Mouse (Mus musculus) ES-Bruce4 (cell line): Measurements from ENCODE around the gene Mrnip. TPM values are rescaled to one million over a fixed set of nuclear protein-coding genes. Genes with fewer than 3 reads are reported as not detected.

Experiments used
- H3K27ac ChIP-seq: 2 replicates; pipeline ENCODE4 v1.5.1; 2012; ENCODE audit warnings: low read length, inconsistent platforms; ENCODE audit not compliant: insufficient read depth
- H3K27me3 ChIP-seq: 2 replicates; pipeline ENCODE4 v1.6.1; 2012; ENCODE audit warnings: mild to moderate bottlenecking, low read length, inconsistent platforms; ENCODE audit not compliant: control insufficient read depth, poor library complexity, insufficient read depth, severe bottlenecking
- H3K36me3 ChIP-seq: 2 replicates; pipeline ENCODE4 v1.6.1; 2012; ENCODE audit warnings: inconsistent platforms, mild to moderate bottlenecking, low read length, moderate library complexity; ENCODE audit not compliant: control insufficient read depth, poor library complexity, insufficient read depth, severe bottlenecking
- H3K4me1 ChIP-seq: one replicate; pipeline ENCODE4 v1.8.1; 2011; ENCODE audit warnings: low read length; ENCODE audit not compliant: control insufficient read depth, insufficient read depth
- H3K4me3 ChIP-seq: 2 replicates; pipeline ENCODE4 v1.5.1; 2011; ENCODE audit warnings: low read depth, mild to moderate bottlenecking, low read length
- H3K9ac ChIP-seq: 2 replicates; pipeline ENCODE4 v1.6.1; 2012; ENCODE audit warnings: low read depth, mild to moderate bottlenecking, inconsistent platforms; ENCODE audit not compliant: poor library complexity, severe bottlenecking
- H3K9me3 ChIP-seq: replicated peaks from 2 replicates; pipeline ENCODE4 v1.6.1; 2012; ENCODE audit warnings: mild to moderate bottlenecking, low read length, inconsistent platforms; ENCODE audit not compliant: control insufficient read depth, poor library complexity, insufficient read depth, severe bottlenecking
- CTCF ChIP-seq: IDR thresholded peaks from one replicate; pipeline ENCODE4 v1.8.1; 2011; ENCODE audit warnings: low read depth, low read length
- EP300 ChIP-seq: IDR thresholded peaks from 2 replicates; pipeline ENCODE4 v1.6.1; 2011; ENCODE audit warnings: low read depth, low read length; ENCODE audit not compliant: insufficient read depth
- POLR2A ChIP-seq: IDR thresholded peaks from one replicate; pipeline ENCODE4 v1.8.1; 2011; ENCODE audit warnings: low read length; ENCODE audit not compliant: insufficient read depth
- polyA plus RNA-seq: library from polyadenylated mRNA; stranded (reverse); fragments of >200 nt; gene quantifications from 2 replicates; pipeline ENCODE4 v1.2.4, GENCODE M21; 2011; ENCODE audit warnings: low read depth; ENCODE audit not compliant: missing spikeins, insufficient read depth, insufficient read length

The Mrnip gene
- polyA plus RNA-seq, 1 experiment, result 11.0 TPM

DNA sequence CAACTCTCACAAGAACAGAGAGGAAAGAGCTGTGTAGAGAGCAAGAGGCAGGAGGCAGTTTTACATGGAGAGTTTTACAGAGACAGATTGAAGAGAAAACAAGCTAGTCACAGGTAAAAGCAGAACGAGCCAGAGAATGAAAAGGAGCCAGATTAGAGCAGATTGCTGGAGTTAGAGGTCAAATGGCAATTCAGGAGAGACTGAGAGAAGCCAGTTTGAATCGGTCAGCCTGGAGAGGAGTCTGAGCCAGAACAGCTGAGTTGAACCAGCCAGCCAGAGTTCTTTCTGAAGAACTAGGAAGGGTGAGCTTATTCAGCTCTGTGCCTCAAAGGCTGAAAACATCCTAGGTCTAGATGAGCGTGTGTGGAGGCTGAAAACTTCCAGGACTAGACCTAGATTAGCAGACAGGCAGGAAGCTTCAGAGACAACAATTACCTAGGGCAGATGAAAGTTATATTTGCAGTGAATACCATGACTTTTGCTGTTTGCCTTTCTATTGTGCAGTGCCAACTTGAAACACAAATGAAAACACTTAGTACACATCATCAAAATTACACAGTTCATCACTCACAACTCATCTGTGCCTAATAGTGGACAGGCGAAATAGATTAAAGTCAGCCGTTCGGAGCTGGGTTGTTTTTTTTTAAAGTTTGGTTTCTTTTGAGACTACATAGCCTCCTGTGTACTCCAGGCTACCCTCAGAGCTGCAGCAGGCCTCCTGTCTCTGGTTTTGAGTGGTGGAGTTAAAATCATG lies 6.4 kb downstream of the Mrnip start:
- H3K4me1 ChIP-seq, result no peaks in the 10 kb centered on the region
- no peak overlapping the region for H3K4me3 ChIP-seq
- TF ChIP-seq EP300, result no peak
- TF ChIP-seq CTCF, result no peak
- TF ChIP-seq POLR2A, result no peak
- no peak overlapping the region for H3K9ac ChIP-seq
- H3K9me3 ChIP-seq, result no peaks in the 10 kb centered on the region
- H3K36me3 ChIP-seq, result no peaks in the 10 kb centered on the region
- H3K27ac ChIP-seq, result no peak overlapping the region
- no peaks in the 10 kb centered on the region for H3K27me3 ChIP-seq

- Histone ChIP-seq H3K9ac (no peak overlapping the region), H3K9me3 (no peaks in the 10 kb centered on the region), H3K27ac (no peak overlapping the region), H3K4me3 (no peak overlapping the region), H3K36me3 (no peaks in the 10 kb centered on the region), H3K27me3 (no peaks in the 10 kb centered on the region), H3K4me1 (no peaks in the 10 kb centered on the region)
- TF ChIP-seq EP300 (no peak), CTCF (no peak), POLR2A (no peak)
Measured at GRCm38 (mm10) chr11:50182702-50183101, 8.5 kb downstream of the Mrnip start.

GRCm38 (mm10) chr11:50184788-50185187 lies 10.5 kb downstream of the Mrnip start:
- Histone ChIP-seq H3K9ac (no peak overlapping the region), H3K27ac (no peak overlapping the region), H3K36me3 (no peaks in the 10 kb centered on the region), H3K4me1 (no peaks in the 10 kb centered on the region), H3K27me3 (no peaks in the 10 kb centered on the region), H3K9me3 (no peaks in the 10 kb centered on the region), H3K4me3 (no peak overlapping the region)
- no peak for TF ChIP-seq EP300
- no peak for TF ChIP-seq POLR2A
- no peak for TF ChIP-seq CTCF

- no peak overlapping the region for H3K27ac ChIP-seq
- no peaks in the 10 kb centered on the region for H3K36me3 ChIP-seq
- H3K9ac ChIP-seq, result no peak overlapping the region
- H3K4me3 ChIP-seq, result no peak overlapping the region
- no peaks in the 10 kb centered on the region for H3K4me1 ChIP-seq
- no peak for TF ChIP-seq EP300
- TF ChIP-seq CTCF, result no peak
- TF ChIP-seq POLR2A, result no peak
- H3K27me3 ChIP-seq, result no peaks in the 10 kb centered on the region
- H3K9me3 ChIP-seq, result no peaks in the 10 kb centered on the region
Measured at GRCm38 (mm10) chr11:50188682-50189081, 14.4 kb downstream of the Mrnip start.

DNA sequence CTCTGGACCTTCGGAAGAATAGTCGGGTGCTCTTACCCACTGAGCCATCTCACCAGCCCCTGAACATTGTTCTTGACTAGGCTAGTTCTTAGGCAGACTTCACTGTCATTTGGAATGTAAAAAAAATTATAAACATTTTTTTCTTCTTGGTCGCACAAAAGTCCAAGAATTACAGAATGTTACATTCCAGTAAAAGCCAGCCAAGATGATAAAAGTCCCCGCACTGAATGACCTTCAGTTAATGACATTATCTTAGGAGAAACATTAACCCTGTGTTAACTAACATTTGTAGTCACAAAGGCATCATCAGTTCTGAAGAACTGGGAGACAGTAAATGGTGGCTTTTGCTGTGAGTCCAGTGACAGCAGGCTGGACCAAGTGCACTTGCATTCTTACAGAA lies 16.1 kb downstream of the Mrnip start:
- Histone ChIP-seq H3K9me3 (no peaks in the 10 kb centered on the region), H3K27ac (no peak overlapping the region), H3K4me3 (no peak overlapping the region), H3K27me3 (no peaks in the 10 kb centered on the region), H3K4me1 (no peaks in the 10 kb centered on the region), H3K36me3 (no peaks in the 10 kb centered on the region), H3K9ac (no peak overlapping the region)
- no peak for TF ChIP-seq POLR2A
- no peak for TF ChIP-seq EP300
- TF ChIP-seq CTCF, result no peak

DNA sequence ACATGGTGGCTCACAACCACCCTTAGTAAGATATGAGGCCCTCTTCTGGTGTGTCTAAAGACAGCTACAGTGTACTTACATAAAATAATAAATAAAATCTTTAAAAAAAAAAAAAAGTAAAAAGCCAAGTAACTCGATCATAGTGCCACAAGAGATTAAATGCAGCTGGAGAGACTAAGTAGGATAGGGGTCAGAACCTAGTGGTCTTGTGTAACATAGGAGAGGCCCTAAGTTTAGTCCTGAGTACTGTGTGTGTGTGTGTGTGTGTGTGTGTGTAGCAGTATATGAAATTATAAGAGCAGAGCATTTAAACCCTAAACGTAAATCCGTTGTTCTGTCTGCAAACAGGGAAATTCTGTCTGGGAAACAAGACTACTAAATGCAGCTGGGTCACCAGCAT lies 18.0 kb downstream of the Mrnip start:
- no peaks in the 10 kb centered on the region for H3K27me3 ChIP-seq
- H3K27ac ChIP-seq, result no peak overlapping the region
- H3K9me3 ChIP-seq, result no peaks in the 10 kb centered on the region
- H3K4me3 ChIP-seq, result no peak overlapping the region
- no peak overlapping the region for H3K9ac ChIP-seq
- TF ChIP-seq EP300 (no peak), CTCF (no peak), POLR2A (no peak)
- no peaks in the 10 kb centered on the region for H3K4me1 ChIP-seq
- no peaks in the 10 kb centered on the region for H3K36me3 ChIP-seq
